Mouse (Mus musculus) C2C12 (cell line): Measurements from ENCODE around the gene Ppfibp1. TPM values are rescaled to one million over a fixed set of nuclear protein-coding genes. Genes with fewer than 3 reads are reported as not detected.

ENCODE experiments used
- H3K27me3 ChIP-seq: one replicate; pipeline ENCODE4 v1.6.1; 2011; ENCODE audit not compliant: control insufficient read depth, insufficient read depth, insufficient read length
- H3K36me3 ChIP-seq: one replicate; pipeline ENCODE4 v1.6.1; 2011; ENCODE audit not compliant: control insufficient read depth, insufficient read depth
- H3K4me3 ChIP-seq: one replicate; pipeline ENCODE4 v1.5.1; 2011; ENCODE audit warnings: mild to moderate bottlenecking, control low read depth; ENCODE audit not compliant: poor library complexity, insufficient read depth, severe bottlenecking
- H3K79me2 ChIP-seq: one replicate; pipeline ENCODE4 v1.6.1; 2011; ENCODE audit not compliant: control insufficient read depth, insufficient read depth
- H3K79me3 ChIP-seq: one replicate; pipeline ENCODE4 v1.6.1; 2011; ENCODE audit warnings: low read depth, control low read depth
- H3ac ChIP-seq: one replicate; pipeline ENCODE3; 2011; ENCODE audit warnings: low read depth; ENCODE audit not compliant: control insufficient read depth, insufficient read length
- CEBPB ChIP-seq: IDR thresholded peaks from one replicate; pipeline ENCODE4 v1.6.1; 2011; ENCODE audit warnings: low read depth, mild to moderate bottlenecking, control low read depth, moderate library complexity
- CTCF ChIP-seq: IDR thresholded peaks from one replicate; pipeline ENCODE4 v1.5.1; 2011; ENCODE audit not compliant: control insufficient read depth, insufficient read depth, insufficient read length
- FOSL1 ChIP-seq: IDR thresholded peaks from one replicate; pipeline ENCODE4 v1.8.0; 2011; ENCODE audit warnings: mild to moderate bottlenecking, low read length; ENCODE audit not compliant: poor library complexity, insufficient read depth, severe bottlenecking
- MAX ChIP-seq: IDR thresholded peaks from one replicate; pipeline ENCODE4 v1.6.1; 2011; ENCODE audit warnings: mild to moderate bottlenecking, control low read depth
- MYOD1 ChIP-seq: IDR thresholded peaks from one replicate; pipeline ENCODE4 v1.6.1; 2011; ENCODE audit warnings: low read depth; ENCODE audit not compliant: control insufficient read depth, insufficient read length
- MYOG ChIP-seq: IDR thresholded peaks from one replicate; pipeline ENCODE4 v1.6.1; 2011; ENCODE audit not compliant: control insufficient read depth, insufficient read length; ENCODE audit errors: extremely low read depth
- USF1 ChIP-seq: IDR thresholded peaks from one replicate; pipeline ENCODE4 v1.6.1; 2011; ENCODE audit warnings: low read depth, mild to moderate bottlenecking, control low read depth, moderate library complexity
- polyA plus RNA-seq: library from polyadenylated mRNA; unstranded; fragments of >200 nt; fragmentation: generic; extraction: Trizol; gene quantifications from one replicate; pipeline ENCODE4 v1.2.1, GENCODE M21; 2012; ENCODE audit warnings: missing spikeins

Gene Ppfibp1
- polyA plus RNA-seq, 1 experiment: 61.1 TPM

- Histone ChIP-seq H3K79me3 (no peaks in the 10 kb centered on the region), H3K27me3 (no peaks in the 10 kb centered on the region), H3K79me2 (no peaks in the 10 kb centered on the region), H3K36me3 (peaks cover 51% of the 10 kb centered on the region), H3K4me3 (no peak overlapping the region), H3ac (no peak overlapping the region)
- TF ChIP-seq MYOG (no peak), MYOD1 (no peak)
These were observed 173.7 kb downstream of the Ppfibp1 start for GRCm38 (mm10) chr6:147062034-147062433.

DNA sequence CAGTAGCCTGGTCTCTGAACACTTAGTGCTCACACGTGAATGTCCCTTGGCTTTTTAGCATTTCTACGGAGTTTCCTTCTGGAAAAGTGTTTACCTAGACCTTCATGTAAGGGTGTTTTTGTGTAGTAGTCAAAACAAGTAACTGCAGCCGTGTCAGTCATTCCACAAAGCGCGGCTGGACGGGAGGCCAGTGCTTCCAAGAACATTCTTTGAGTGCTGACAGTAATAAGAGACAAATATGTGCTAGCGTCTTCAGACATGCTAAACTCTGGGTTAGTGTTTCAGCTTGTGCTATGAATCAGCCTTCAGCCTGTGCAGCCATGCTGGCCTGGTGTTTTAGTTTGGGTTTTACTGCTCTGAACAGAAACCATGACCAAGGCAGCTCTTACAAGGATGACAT is 174.4 kb downstream of the Ppfibp1 start:
- TF ChIP-seq MYOD1 (no peak), CTCF (no peak), USF1 (no peak), CEBPB (no peak), MAX (no peak), MYOG (no peak), FOSL1 (no peak)
- Histone ChIP-seq H3K36me3 (peaks cover 50% of the 10 kb centered on the region), H3ac (no peak overlapping the region), H3K79me3 (no peaks in the 10 kb centered on the region), H3K27me3 (no peaks in the 10 kb centered on the region), H3K79me2 (no peaks in the 10 kb centered on the region), H3K4me3 (no peak overlapping the region)

DNA sequence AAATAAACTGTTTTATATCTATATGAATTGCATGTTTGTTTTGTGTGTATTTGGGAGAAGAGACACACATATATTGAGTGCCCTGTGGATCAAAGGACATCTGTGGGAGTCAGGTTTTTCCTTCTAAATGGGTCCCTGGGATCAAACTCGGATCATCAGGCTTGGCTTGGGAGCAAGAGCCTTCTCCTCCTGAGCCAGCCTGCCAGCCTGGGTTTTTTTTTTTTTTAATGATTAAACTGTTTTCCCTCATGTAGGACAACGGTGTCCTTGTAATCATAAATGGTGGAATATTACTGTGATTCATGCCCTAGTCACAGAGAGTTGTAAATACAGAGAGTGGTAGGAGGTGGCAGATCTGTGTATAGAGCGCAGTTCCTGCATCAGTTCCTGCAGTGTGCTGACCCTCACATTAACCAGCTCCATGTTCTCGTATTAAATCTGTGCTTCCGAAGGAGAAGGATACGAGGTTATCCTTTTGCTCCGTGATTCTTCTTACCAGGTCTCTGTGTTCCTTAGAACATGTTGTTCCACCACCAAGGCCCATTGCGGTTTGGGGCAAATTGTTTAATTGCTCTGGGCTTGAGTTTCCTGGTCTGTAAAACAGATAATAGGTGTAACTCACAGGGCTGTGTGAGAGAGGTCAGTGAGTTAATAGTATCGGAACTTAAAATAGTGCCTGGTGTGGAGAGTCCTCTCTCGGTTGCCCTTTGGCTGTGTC is 176.1 kb downstream of the Ppfibp1 start:
- TF ChIP-seq FOSL1: no peak
- no peak for TF ChIP-seq MYOG
- TF ChIP-seq CEBPB: no peak
- no peak for TF ChIP-seq MYOD1
- no peak for TF ChIP-seq CTCF
- no peak for TF ChIP-seq USF1
- TF ChIP-seq MAX: no peak

DNA sequence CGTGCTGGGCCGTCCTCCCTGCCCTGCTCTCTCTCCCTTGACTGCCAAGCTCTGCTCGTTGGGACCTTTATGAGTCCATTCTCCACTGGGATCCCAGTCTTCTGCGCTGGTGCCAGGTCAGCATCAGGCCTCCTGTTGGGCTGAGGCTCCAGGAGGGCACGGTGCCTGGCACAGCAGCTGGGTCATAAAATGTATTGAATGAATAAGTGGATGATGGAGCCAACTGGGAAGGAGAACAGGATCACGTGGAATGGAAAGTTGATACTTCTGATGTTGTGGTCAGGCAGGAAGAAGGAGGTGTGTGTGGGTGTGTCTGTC is 176.6 kb downstream of the Ppfibp1 start:
- H3K27me3 ChIP-seq: no peaks in the 10 kb centered on the region
- H3K4me3 ChIP-seq: no peak overlapping the region
- H3K36me3 ChIP-seq: peaks cover 40% of the 10 kb centered on the region
- H3K79me3 ChIP-seq: no peaks in the 10 kb centered on the region
- TF ChIP-seq USF1 (no peak), MAX (no peak), MYOD1 (no peak), CTCF (no peak), FOSL1 (no peak), MYOG (no peak), CEBPB (no peak)
- no peaks in the 10 kb centered on the region for H3K79me2 ChIP-seq
- no peak overlapping the region for H3ac ChIP-seq

More for the DNA sequence above, 176.1 kb downstream of the Ppfibp1 start:
- Histone ChIP-seq H3K27me3 (no peaks in the 10 kb centered on the region), H3K36me3 (peaks cover 40% of the 10 kb centered on the region), H3K79me3 (no peaks in the 10 kb centered on the region), H3K79me2 (no peaks in the 10 kb centered on the region), H3K4me3 (no peak overlapping the region), H3ac (no peak overlapping the region)

GRCm38 (mm10) chr6:147075808-147076387 is 187.6 kb downstream of the Ppfibp1 start:
- no peaks in the 10 kb centered on the region for H3K27me3 ChIP-seq
- no peak overlapping the region for H3ac ChIP-seq
- no peak overlapping the region for H3K4me3 ChIP-seq
- no peaks in the 10 kb centered on the region for H3K79me3 ChIP-seq
- TF ChIP-seq FOSL1 (no peak), MYOD1 (no peak), CTCF (no peak), CEBPB (no peak), MYOG (no peak), USF1 (no peak), MAX (no peak)
- H3K79me2 ChIP-seq: no peaks in the 10 kb centered on the region
- H3K36me3 ChIP-seq: peaks cover 9% of the 10 kb centered on the region

- H3K79me3 ChIP-seq: no peaks in the 10 kb centered on the region
- H3K27me3 ChIP-seq: no peaks in the 10 kb centered on the region
- peaks cover 5% of the 10 kb centered on the region for H3K36me3 ChIP-seq
- no peaks in the 10 kb centered on the region for H3K79me2 ChIP-seq
- no peak overlapping the region for H3ac ChIP-seq
- TF ChIP-seq MAX (no peak), CEBPB (no peak), CTCF (no peak), MYOD1 (no peak), MYOG (no peak), FOSL1 (no peak)
- H3K4me3 ChIP-seq: no peak overlapping the region
These were observed 188.6 kb downstream of the Ppfibp1 start for GRCm38 (mm10) chr6:147076878-147077277.
